Mouse (Mus musculus) CH12F3 (cell line): Measurements from ENCODE around the gene Irf2bpl.

Source experiments
- in situ Hi-C: fragments of 300-500 bp; cut with MboI; formaldehyde crosslinking; loops from 2 replicates; pipeline ENCODE4 v1.14.3; 2020; ENCODE audit warnings: low sequenced_read_pairs

Gene Irf2bpl

DNA sequence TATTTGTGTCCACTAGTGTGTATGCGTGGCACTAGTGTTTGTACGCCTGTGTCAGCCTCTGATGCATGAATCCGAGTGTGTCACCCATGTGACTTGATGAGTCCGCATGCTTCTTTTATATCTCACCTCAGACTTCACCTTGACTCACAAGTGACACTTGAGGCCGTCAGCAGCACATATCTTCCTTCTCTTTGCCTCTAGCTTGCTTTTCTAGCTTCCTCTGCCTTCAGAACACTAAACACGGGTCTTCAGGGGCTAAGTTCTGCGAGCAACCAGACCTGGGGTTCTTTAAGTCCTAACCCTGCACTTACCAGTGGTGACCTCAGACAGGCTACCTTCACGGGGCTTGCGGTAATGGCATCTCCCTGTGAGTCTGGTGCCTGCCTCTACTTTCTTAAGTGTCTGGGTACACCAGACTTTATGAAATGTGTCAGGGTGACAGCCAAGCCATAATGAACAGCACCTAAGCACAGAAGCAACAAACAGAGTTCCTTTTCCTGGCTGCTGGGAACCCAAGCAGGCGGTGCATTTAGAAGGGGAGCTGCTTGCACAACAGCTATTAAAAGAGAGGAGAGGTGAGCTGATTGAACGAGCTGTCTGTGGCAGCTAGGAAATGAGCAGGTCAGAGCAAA is 51.9 kb downstream of the Irf2bpl start:
- in situ Hi-C loops = no loop called here

DNA sequence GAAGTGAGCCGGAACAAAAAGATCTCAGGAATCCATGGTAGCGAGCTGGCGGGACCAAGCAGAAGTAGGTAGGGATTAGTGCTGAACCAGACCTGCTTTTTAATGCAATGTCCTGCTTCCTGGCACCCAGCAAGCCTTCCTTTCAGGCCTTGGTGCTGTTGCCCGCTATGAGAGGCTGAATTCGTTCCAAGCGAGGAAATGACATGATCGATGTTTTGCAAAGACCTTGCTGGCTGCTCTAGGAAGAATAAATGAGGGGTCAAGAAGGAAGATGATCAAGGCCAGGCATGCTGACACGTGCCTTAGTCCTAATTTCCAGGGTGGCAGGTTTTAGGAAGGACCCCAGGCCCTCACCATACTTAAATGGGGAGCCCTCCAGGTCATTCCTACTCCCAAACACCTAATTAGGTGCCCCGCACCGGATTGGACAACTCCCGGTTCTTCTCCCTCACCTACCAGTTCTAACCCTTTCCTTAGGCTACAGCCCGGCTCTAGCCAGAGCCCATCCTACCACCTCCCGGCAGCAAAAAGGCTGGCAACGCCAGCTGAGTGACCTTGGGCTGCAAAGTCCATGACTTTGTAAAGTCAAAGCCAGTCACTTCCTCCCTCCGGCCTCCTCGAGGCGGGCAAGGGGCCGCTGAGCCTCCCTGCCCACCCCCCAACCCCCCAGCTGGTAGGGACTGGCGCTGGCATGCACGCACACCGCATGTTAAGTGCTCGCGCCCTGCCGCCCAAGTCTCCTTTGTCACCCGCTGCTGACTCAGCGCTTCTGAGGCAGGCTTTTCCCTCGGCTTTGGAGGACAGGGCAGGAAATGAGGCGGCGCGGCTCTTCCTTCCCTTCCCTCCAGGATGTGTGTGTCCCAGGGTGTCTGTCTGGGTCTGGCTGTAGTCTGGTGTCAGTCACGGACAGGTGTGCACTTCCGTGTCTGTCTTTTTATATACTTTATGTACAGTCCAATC is 52.7 kb downstream of the Irf2bpl start:
- in situ Hi-C loops = no loop called here
